Mouse (Mus musculus) spleen, adult 2 months (tissue): ENCODE measurements around the gene Ern1. TPM values are rescaled to one million over a fixed set of nuclear protein-coding genes. Genes with fewer than 3 reads are reported as not detected.

Source experiments
- DNase-seq, 2 experiments: peaks; one replicate each; pipeline versions ENCODE4 v3.0.0 to v3.0.0-alpha.2; 2012 to 2021; ENCODE audit warnings: low spot score in 2 of 2, low read depth in 1 of 2
- H3K27ac ChIP-seq: fragments of 200-500 bp; 2 replicates; pipeline ENCODE4 v1.5.1; 2012; ENCODE audit warnings: low read length, inconsistent platforms; ENCODE audit not compliant: insufficient read depth
- H3K27me3 ChIP-seq: fragments of 200-500 bp; 2 replicates; pipeline ENCODE4 v1.6.1; 2012; ENCODE audit warnings: mild to moderate bottlenecking, moderate library complexity, low read length, inconsistent platforms; ENCODE audit not compliant: control insufficient read depth, insufficient read depth
- H3K36me3 ChIP-seq: fragments of 200-500 bp; 2 replicates; pipeline ENCODE4 v1.6.1; 2012; ENCODE audit warnings: mild to moderate bottlenecking, low read length, inconsistent platforms; ENCODE audit not compliant: control insufficient read depth, insufficient read depth
- H3K4me1 ChIP-seq: fragments of 200-500 bp; 2 replicates; pipeline ENCODE4 v1.6.1; 2011; ENCODE audit warnings: inconsistent platforms; ENCODE audit not compliant: control insufficient read depth, insufficient read depth, insufficient read length
- H3K4me3 ChIP-seq: fragments of 200-500 bp; 2 replicates; pipeline ENCODE4 v1.5.1; 2011; ENCODE audit warnings: mild to moderate bottlenecking, inconsistent platforms; ENCODE audit not compliant: insufficient read depth, insufficient read length; ENCODE audit errors: extremely low read depth
- CTCF ChIP-seq: fragments of 200-500 bp; IDR thresholded peaks from 2 replicates; pipeline ENCODE4 v1.5.1; 2011; ENCODE audit warnings: mild to moderate bottlenecking, inconsistent platforms; ENCODE audit not compliant: insufficient read depth, insufficient read length, insufficient replicate concordance; ENCODE audit errors: extremely low read depth
- POLR2A ChIP-seq: fragments of 200-500 bp; IDR thresholded peaks from 2 replicates; pipeline ENCODE4 v1.6.1; 2011; ENCODE audit warnings: low read depth, low read length, inconsistent platforms
- WGBS: fragments of 180-500 bp; shearing (Covaris S2); methylation state at CpG from one replicate; pipeline ENCODE4 v1.1.7; 2018; 5-methylcytosine and 5-hydroxymethylcytosine counted together
- polyA plus RNA-seq: library from polyadenylated mRNA; depleted of rRNA; stranded (reverse); fragments of >200 nt; gene quantifications from 2 replicates; pipeline ENCODE4 v1.2.3, GENCODE M21; 2012

The Ern1 gene
- polyA plus RNA-seq, 1 experiment, result 12.7 TPM

GRCm38 (mm10) chr11:106428106-106428505 lies 59.5 kb downstream of the Ern1 start:
- no peak for TF ChIP-seq CTCF
- TF ChIP-seq POLR2A, result no peak
- no peak overlapping the region for H3K27ac ChIP-seq
- H3K36me3 ChIP-seq, result peaks cover 5% of the 10 kb centered on the region; the same call in 1 of the 2 replicates
- no peak overlapping the region for H3K4me3 ChIP-seq
- DNase-seq, result peak in 1 of 2 experiments; percentile 8
- 20% methylated on average over 4 of the region's 4 CpGs for WGBS
- no peaks in the 10 kb centered on the region for H3K27me3 ChIP-seq
- H3K4me1 ChIP-seq, result peaks cover 9% of the 10 kb centered on the region; the same call in 1 of the 2 replicates

- H3K4me1 ChIP-seq, result peaks cover 9% of the 10 kb centered on the region; the same call in 1 of the 2 replicates
- no peak for DNase-seq
- no peak overlapping the region for H3K27ac ChIP-seq
- TF ChIP-seq CTCF (no peak), POLR2A (no peak)
- peaks cover 5% of the 10 kb centered on the region for H3K36me3 ChIP-seq
- no peaks in the 10 kb centered on the region for H3K27me3 ChIP-seq
- WGBS, result 92% methylated on average over 4 of the region's 4 CpGs
- no peak overlapping the region for H3K4me3 ChIP-seq
Observed at GRCm38 (mm10) chr11:106426447-106426846, 61.2 kb downstream of the Ern1 start.

- WGBS, result 96% methylated on average over 5 of the region's 5 CpGs
- H3K4me3 ChIP-seq, result no peak overlapping the region
Observed at GRCm38 (mm10) chr11:106425201-106425600, 62.5 kb downstream of the Ern1 start.

GRCm38 (mm10) chr11:106419262-106420102 lies 68.2 kb downstream of the Ern1 start:
- TF ChIP-seq POLR2A, result no peak
- TF ChIP-seq CTCF, result no peak
- Histone ChIP-seq H3K4me3 (no peak overlapping the region), H3K27me3 (no peaks in the 10 kb centered on the region), H3K36me3 (peaks cover 2% of the 10 kb centered on the region), H3K4me1 (peaks cover 11% of the 10 kb centered on the region; the same call in 1 of the 2 replicates), H3K27ac (peak overlapping the region; percentile 19; the same call in 1 of the 2 replicates)
- DNase-seq, result no peak
- 36% methylated on average over 9 of the region's 9 CpGs for WGBS

More at GRCm38 (mm10) chr11:106425201-106425600, 62.5 kb downstream of the Ern1 start:
- TF ChIP-seq CTCF (no peak), POLR2A (no peak)
- Histone ChIP-seq H3K27ac (no peak overlapping the region), H3K4me1 (peaks cover 10% of the 10 kb centered on the region; the same call in 1 of the 2 replicates), H3K36me3 (peaks cover 5% of the 10 kb centered on the region), H3K27me3 (no peaks in the 10 kb centered on the region)
- DNase-seq, result no peak

GRCm38 (mm10) chr11:106418622-106419196 lies 68.9 kb downstream of the Ern1 start:
- H3K4me1 ChIP-seq, result peaks cover 11% of the 10 kb centered on the region; the same call in 1 of the 2 replicates
- DNase-seq, result peak; percentile 76 to 79
- TF ChIP-seq CTCF, result peak; percentile 90; the same call in 1 of the 2 replicates
- no peak for TF ChIP-seq POLR2A
- WGBS, result 66% methylated on average over 4 of the region's 4 CpGs
- no peak overlapping the region for H3K4me3 ChIP-seq
- H3K27me3 ChIP-seq, result no peaks in the 10 kb centered on the region
- H3K27ac ChIP-seq, result no peak overlapping the region
- H3K36me3 ChIP-seq, result peaks cover 2% of the 10 kb centered on the region

- H3K27me3 ChIP-seq, result no peaks in the 10 kb centered on the region
- 83% methylated on average over 2 of the region's 2 CpGs for WGBS
- H3K27ac ChIP-seq, result no peak overlapping the region
- H3K4me1 ChIP-seq, result peaks cover 11% of the 10 kb centered on the region; the same call in 1 of the 2 replicates
- no peak for TF ChIP-seq POLR2A
- TF ChIP-seq CTCF, result no peak
- H3K4me3 ChIP-seq, result no peak overlapping the region
- H3K36me3 ChIP-seq, result peaks cover 2% of the 10 kb centered on the region; the same call in 1 of the 2 replicates
- DNase-seq, result no peak
Observed at GRCm38 (mm10) chr11:106417860-106418259, 69.8 kb downstream of the Ern1 start.
